Mouse (Mus musculus): ENCODE data around the gene Itgam.

The Itgam gene

DNA sequence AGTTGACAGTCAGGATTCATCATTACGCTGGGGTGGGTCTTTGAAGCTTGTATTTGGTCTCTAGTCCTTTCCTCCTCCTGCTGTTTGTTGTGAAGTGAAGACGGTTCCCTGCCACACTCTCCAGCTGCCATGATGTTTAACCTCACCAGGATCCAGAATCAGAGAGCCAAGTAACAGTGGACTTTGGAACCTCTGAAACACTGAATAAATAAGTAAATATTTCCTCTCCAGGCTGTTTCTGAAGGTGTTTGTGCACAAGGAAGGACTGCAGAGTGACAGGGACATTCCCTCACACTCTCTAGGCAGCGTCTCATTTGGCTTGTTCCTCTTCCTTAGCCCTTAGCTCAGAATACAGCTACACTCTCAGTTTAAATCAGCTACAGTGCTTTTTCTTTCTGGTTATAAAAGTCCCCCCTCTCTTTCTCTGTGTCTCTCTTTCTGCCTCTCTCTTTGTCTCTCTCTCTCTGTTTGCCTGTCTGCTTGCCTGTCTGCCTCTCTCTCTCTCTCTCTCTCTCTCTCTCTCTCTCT is 5.5 kb upstream of the Itgam start:
- DNase-seq (ENCODE audit: low spot score in 2 of 2), result no peak

DNA sequence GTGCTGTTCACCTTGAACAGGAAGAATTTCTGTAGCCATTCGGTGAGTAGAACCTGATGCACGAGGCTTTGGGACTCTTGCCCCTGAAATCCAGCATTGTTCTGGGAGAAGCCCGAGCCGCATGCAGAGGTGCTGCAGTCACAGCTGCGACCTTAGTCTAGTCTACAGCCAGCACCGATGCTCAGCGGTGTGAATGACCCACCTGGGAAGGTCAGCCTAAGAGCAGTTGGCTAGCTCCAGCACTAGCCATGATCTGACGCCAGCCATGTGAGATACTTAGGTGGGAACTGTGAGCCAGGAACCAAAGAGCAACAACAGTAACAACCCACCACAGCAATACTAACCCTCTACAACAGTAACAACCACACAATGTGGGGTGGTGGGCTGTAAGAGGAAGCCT is 4.6 kb upstream of the Itgam start:
- no peak for DNase-seq (ENCODE audit: low spot score in 2 of 2)

DNA sequence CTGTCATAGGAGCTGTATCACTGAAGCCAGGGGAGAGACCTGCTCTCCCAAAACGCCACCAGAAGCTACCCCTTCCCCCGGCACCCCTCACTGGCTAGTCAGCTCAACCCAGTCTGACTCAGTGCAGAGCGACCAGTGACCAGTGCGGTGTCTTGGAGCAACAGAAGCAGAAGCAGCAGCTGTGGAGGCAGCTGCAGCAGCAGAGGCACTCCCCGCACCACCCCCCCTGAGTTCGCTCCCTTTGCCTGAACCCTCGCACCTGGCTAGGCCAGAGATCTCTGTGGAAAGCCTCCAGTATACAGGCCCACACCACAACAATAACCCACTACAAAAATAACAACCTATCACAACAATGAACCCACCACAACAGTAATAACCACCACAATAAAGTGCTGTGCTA is 3.9 kb upstream of the Itgam start:
- DNase-seq (ENCODE audit: low spot score in 2 of 2), result peak; percentile 27 to 34

DNA sequence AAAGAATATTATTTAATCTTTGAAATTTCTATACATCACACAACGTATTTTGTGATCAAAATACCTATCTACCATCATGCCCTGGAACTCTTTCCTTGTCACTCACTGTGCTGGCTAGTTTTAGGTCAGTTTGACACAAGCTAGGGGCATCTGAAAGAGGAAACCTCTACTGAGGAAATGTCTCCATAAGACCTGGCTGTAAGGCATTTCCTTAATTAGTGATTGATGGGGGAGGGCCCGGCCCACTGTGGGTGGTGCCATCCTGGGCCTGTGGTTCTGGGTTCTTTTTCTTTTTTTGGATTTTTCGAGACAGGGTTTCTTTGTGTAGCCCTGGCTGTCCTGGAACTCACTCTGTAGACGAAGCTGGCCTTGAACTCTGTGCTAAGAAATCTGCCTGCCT is 3.3 kb upstream of the Itgam start:
- DNase-seq (ENCODE audit: low spot score in 2 of 2), result no peak

DNA sequence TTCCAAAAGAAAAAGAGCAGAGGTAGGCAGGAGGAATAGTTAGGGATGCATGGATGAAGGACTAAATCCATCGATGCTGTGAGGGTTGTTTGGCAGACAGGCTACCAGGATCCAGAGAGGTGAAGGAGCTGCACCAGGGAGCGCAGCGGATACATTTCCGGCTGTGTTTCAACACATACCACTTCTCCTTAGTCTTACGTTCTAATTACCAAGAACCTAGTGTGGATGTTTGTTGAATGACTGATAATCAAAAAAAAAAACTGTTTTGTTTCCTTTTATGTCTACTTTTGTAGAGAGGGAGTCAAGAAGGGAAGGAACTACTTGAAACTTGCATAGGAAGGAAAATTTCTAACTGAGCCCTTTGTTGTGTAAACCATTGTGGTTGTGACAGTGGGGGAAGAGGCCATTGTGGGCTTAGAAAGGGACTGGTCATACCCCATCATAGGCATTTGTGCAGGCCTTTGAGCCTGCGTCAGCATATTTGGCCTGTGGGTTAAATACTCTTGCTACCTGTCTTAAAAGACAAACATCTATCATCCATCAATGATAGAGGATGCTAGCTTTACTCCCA is 856 bp downstream of the Itgam start:
- no peak for DNase-seq (ENCODE audit: low spot score in 2 of 2)

DNA sequence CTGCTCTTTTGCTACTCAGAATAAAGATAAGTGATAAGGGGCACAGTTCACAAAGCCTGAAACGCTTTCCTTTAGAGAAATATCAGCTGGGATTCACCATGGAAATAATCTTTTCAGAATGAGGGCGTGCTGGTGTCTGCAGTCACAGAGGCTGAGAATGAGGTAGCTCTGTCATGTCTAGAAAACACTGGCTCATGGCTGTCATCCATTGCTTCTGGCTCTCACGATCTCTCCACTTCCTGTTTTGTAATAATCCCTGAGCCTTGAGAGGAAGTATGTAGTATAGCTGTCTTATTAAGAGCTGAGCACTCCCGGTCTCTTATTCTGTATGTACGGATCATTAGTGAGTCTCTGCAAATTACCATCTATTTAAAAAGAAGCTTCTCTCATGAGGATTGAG is 3.1 kb downstream of the Itgam start:
- DNase-seq (ENCODE audit: low spot score in 2 of 2), result no peak

DNA sequence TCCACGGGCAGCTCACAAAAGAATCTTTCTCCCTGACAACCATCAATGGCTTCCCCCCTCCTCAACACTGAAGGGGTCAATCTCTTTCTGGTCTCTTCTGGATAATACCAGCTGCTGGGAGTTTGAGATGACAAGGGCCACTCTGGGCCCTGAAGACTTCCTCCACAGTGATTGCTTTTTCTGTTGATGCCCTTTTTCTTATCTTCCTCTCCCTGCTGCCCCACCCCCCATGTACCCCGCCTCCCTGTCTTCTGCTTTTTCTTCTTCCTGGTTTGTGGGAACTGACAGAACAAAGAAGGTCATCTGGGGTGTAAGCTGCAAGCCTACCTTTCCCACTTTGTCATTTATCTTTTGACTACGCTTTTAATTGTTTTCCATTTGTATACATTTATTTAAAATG is 5.4 kb downstream of the Itgam start:
- peak in 1 of 2 experiments; percentile 41 for DNase-seq (ENCODE audit: low spot score in 2 of 2)

DNA sequence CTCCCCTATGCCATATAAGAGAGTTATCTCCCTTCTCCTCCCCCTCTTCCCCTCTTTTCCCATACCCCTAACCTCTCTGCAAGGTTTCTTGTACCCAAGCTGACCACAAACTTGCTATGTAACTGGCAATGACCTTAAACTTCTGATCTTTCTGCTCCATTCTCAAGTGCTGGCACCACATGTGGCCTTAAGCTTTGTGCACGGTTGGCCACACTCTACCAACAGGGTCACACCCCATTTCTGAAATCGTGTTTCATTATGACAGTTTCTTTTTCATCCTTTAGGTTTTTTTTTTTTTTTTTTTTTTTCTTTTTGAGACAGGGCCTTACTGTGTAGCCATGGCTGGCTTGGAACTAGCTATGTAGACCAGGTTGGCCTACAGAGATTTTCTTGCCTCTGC is 7.4 kb downstream of the Itgam start:
- no peak for DNase-seq (ENCODE audit: low spot score in 2 of 2)

DNA sequence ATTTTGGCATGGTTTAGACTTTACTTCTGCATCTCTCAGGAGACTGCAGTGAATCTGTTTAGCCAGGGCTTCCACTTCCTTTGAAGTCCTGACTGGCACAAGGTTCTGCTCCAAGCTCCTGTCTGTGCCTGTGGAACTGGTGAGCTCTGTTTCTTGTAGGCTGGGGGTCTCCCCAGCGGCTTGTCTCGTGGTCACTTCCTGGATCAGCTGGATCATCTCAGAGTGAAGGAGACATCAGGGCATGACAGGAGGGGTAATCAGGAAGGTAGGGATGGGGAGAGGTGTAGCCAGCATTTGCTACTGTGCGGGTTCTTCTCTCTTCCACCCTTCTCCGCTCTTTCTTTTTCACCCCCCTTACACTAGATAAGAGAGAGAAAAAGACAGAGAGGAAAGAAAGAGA is 9.4 kb downstream of the Itgam start:
- DNase-seq (ENCODE audit: low spot score in 2 of 2), result no peak

DNA sequence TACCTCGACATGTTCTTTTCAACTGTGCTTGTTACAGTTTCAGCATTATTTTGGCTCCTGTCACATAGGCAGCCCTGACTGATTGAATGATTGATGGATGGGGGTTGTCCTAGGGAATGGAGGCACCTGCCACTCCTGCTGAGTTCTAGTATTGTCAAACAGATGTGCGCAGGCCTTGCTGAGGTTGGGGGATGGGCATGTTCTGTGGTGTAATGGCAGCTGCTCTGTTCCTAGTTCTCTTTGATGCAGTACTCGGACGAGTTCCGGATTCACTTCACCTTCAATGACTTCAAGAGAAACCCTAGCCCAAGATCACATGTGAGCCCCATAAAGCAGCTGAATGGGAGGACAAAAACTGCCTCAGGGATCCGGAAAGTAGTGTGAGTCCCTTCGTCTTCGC is 17.6 kb downstream of the Itgam start:
- DNase-seq (ENCODE audit: low spot score in 2 of 2), result no peak

DNA sequence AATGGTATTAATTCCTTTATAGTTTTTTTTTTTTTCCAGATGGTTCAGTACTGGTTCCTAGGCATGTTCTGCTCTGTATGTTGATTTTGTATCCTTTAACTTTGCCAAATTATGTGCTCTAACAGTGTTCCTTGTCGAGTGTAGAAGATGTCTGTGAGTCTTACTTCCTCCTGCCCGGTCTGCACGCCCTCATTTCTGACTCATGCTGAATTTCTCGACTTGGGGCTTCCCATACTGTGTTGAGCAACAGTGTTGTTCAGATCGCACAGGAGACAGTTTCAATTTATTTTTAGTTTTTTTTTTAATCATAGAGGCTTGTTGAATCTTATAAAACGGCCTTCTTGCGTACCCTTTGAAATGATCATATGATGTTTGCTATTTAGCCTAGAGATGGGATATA is 26.7 kb downstream of the Itgam start:
- no peak for DNase-seq (ENCODE audit: low spot score in 2 of 2)

DNA sequence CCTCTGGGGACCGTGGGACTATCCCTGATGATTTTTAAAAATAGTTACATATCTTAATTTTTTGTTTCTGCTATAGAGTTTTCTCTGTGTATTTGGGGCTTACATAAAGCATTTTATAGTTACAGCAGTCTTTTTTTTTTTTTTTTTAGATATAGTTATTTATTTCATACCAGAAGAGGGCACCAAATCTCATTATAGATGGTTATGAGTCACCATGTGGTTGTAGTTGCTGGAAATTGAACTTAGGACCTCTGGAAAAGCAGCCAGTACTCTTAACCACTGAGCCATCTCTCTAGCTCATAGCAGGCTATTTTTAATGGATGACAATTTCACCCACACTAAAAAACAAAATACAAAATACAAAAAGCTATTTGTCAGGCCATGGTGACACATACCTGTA is 35.7 kb downstream of the Itgam start:
- no peak for DNase-seq (ENCODE audit: low spot score in 2 of 2)

DNA sequence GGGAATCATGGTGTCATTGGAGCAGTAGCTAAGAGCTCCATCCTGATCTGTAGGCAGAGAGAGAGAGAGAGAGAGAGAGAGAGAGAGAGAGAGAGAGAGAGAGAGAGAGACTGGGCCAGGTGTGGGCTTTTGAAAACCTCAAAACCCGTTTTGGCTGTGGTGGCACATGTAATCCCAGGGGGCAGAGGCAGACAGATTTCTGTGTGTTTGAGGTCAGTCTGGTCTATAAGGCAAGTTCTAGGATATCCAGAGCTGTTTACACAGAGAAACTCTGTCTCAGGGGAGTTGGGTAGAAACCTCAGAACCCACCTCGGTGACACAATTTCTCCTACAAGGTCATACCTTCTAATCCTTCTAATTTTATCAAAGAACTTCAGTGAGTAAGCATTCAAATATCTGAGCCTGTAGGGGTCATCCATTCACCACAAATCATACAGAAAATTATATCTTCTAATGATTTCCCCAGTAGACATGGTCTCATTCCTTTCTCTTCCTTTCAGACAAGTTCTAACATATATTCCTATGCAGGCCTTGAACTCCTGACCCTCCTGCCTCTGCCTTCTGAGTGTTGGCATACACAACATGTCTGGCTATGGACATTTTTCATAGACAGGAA is 38.4 kb downstream of the Itgam start:
- DNase-seq (ENCODE audit: low spot score in 2 of 2), result no peak

DNA sequence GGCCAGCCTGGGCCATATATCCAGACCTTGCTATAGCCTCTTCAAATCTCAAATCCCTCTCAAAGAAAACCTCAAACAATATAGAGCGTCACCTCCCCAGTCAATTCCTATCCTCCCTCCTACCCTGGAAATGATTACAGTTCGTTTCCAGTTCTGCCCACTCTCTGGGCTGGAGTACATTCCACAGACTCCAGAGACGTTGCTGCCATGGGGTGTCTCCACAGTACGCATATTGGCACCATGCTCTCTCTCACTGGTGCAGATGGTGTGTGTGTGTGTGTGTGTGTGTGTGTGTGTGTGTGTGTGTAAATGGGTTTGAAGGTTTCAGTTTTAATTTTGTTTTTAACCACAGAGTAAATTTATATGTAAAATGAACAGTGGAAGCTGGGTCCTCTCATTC is 42.8 kb downstream of the Itgam start:
- peak; percentile 69 to 85 for DNase-seq (ENCODE audit: low spot score in 2 of 2)

DNA sequence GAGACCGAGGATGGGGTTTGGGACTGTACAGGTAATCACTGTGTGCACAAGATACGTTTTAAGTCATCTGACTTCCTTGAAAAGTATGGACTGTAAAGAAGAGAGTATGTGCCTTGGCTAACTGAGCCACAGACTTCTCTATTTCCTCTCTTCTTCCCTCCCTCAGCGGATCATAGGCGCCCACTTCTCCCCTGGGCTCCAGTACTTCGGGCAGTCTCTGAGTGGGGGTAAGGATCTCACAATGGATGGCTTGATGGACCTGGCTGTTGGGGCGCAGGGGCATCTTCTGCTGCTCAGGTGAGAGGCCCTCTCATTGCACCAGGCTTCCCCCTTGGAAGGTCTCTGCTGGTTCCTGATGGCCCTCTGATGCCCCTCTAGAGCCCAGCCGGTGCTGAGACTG is 45.0 kb downstream of the Itgam start:
- no peak for DNase-seq (ENCODE audit: low spot score in 2 of 2)

DNA sequence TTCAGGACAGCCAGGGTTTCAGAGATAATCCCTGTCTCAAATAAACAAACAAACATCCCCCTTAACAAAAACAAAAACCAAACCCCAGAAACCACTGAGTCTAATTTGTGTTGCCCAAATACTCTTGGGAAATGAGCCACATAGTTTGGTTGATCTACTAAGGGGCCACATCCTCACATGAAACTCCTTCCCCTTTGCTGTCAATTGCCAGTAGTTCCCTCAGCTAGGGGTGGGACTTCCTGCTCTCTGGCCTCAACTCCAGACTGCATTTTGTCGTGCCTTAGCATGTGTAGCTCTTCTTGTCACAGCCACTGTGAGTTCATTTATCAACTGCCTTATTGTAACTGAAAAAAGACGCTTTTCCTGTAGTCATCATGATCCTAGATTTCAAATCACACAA is 47.9 kb downstream of the Itgam start:
- DNase-seq (ENCODE audit: low spot score in 2 of 2), result peak in 1 of 2 experiments; percentile 1

DNA sequence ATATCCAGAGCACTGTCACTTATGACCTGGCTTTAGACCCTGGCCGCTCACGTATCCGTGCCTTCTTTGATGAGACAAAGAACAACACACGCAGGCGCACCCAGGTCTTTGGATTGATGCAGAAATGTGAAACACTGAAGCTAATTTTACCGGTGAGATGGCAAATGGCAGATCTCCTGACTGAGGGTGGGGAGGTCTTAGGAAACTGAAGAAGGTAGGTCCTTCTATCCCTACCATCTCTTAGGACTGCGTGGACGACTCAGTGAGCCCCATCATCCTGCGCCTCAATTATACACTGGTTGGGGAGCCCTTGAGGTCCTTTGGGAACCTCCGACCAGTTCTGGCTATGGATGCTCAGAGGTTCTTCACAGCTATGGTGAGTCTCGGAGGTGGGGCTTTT is 49.7 kb downstream of the Itgam start:
- peak in 1 of 2 experiments; percentile 9 for DNase-seq (ENCODE audit: low spot score in 2 of 2)

DNA sequence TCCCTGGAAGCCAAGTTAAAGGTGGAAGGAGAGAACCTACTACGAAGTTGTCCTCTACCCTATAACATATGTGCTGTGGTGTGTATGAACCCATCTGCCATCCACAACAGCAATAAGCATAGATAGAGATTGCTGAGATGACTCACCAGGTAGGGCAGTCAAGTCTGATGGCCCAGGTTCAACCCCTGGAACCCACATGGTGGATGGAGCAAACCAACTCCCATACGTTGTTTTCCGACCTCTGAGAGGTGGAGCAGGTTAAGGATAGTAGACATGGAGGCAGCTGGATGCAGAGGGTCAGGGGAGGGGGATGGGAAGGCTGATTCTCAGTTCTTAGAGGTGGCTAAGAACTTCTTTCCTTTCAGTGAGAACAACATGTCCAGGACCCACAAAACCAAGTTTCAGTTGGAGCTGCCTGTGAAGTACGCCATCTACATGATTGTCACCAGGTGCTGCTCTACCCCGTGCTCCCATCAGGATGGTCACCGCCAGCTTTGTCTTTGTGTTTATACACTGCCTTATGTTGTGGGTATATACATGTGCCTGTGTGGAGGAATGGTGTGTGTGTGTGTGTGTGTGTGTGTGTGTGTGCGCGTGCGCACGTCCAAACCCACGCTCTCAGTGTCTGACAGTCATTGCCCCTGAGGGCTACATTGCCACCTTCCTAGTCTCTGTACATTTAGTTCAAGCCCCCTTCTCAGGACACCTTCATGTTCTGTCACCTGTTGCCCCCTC is 52.1 kb downstream of the Itgam start:
- DNase-seq (ENCODE audit: low spot score in 2 of 2), result peak; percentile 12 to 14

DNA sequence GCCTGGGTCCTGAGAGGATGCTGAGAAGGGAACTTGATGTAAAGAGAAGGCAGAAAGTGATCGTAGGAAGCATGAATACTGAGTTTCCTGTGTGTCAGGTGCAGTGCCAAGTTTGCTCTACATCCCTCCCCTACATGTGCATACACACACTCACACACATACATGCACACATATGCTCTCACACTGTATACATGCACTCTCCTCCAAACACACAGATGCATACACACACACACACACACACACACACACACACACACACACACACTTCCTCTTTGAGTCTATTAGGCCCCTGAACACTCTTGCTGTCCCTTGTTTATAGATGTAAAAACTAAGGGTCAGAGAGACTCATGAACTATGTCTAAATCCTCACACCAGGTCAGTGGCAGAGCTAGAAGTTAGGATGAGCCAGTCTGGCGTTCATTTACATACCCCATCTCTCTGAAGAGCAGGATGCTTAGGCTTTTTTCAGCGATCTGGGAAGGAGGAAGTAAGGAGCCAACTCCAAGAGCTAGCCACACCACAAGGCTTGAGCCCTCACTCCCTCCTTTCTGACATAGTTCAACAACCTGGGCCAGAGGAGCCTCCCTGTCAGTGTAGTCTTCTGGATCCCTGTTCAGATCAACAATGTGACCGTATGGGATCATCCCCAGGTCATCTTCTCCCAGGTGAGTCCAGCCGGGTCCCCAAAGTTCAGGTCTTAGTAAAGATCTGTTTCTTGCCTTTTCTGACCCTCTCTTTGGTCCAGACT is 52.9 kb downstream of the Itgam start:
- DNase-seq (ENCODE audit: low spot score in 2 of 2), result peak; percentile 4 to 13

DNA sequence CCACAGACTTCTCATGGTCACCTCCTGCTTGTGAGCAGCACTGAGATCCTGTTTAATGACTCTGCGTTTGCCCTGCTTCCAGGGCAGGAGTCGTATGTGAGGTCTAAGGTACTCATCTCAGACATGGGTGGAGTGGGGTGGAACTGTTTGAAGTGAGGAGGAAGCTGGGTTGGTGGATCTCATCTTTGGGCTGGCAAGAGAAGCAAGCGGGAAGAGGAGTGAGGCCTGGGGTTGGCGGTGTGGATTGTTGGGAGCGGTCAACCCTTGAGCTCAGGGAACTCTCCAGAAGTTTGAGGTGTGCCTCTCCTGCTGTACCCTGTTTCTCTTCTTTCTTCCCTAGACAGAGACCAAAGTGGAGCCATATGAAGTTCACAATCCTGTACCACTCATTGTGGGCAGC is 54.0 kb downstream of the Itgam start:
- DNase-seq (ENCODE audit: low spot score in 2 of 2), result peak in 1 of 2 experiments; percentile 3

DNA sequence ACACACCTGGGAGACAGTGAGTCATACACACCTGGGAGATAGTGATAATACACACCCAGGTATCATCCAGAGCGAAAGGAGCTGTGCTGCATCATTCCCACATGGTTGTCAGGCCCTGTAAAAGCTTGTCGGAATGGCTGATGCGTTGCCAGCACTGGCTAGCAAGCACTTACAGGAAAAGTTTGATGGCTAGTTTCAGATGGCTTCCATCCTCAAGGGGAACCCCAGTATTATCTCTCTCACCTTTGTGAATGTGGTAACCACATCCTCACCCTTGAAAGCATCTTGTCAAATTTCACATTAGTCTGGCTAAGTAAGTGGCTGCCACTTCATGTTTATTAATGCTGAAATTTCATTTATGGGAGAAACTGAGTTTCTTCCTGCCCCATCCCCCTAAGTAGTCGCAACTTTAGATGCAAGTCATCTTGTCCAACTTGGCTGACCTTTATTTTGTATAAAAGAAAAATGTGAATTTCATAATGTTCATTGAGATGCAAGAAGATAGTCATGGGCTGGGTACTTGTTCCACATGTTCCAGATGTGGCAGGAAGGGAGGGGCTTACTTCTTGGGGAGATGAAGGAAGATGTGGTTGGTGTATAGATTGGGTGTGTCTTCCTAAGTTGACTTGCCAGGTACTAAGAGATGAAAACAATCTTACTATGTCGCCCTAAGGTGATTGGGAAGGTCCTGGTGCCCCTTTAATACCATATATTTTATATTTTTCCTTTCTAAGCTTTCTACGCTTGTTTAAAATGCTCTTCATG is 57.5 kb downstream of the Itgam start:
- DNase-seq (ENCODE audit: low spot score in 2 of 2), result no peak

Measured in right cerebral cortex, postnatal 10 days (tissue).